Mouse (Mus musculus): Measurements from ENCODE around the gene Mt2. TPM values are rescaled to one million over a fixed set of nuclear protein-coding genes. Genes with fewer than 3 reads are reported as not detected.

The Mt2 gene
- polyA plus RNA-seq, 1 experiment from 2014 or later = 21.4 TPM

DNA sequence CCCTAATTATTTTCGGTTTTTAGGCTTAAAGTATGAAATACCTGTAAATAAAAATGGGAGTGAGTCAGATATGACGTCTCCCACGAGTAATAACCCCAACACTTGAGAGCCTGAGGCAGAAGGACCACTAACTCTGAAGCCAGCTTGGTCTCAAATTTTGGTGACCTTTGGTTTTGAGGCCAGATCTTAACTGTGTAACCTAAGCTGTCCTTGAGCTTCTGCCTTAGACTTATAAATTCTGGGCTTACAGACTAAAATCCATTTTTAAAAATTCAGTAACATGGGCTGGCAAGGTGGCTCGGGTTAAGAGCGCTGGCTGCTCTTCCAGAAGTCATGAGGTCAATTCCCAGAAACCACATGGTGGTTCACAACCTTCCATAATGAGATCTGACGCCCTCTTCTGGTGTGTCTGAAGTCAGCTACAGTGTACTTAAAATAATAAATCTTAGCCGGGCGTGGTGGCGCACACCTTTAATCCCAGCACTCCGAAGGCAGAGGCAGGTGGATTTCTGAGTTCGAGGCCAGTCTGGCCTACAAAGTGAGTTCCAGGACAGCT, 1.5 kb downstream of the Mt2 start:
- Histone ChIP-seq H3K9ac (no peak overlapping the region), H3K27me3 (peaks cover 82% of the 10 kb centered on the region), H3K4me1 (replicated peaks) (peaks cover 26% of the 10 kb centered on the region), H3K9me3 (no peaks in the 10 kb centered on the region), H3K27ac (replicated peaks) (no peak overlapping the region), H3K4me2 (no peak overlapping the region), H3K4me3 (no peak overlapping the region), H3K36me3 (no peaks in the 10 kb centered on the region)
- no peak for ATAC-seq (ENCODE audit: low FRiP score, low read depth)
- 49% methylated on average over 11 of the region's 11 CpGs for WGBS

DNA sequence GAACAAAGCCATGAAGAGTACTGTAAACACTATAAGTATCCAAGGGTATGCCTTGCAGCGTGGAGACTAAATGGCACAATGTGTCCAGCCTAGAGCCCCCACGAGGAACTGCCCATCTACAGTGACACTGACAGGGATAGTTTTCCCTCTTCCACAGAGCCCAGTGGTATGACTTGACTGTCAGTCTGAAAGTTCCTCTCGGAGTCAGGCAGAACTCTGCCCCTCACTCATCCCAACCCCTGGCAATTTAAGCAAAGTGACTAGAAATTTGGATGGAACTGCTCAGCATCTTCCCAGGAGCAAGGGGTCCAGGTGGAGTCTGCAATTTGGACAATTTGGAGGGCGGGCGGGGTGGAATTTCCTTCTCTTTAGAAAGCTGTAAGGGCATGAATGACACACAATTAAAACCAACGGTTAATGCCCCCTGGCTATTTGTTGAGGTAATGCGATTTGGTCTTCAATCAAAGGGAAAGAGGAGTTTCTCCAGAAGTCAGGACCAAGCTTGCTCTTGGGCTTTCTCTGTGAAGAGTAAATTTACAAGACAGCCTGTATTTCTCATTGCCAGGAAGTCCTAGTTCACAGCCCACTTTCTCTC, 2.3 kb downstream of the Mt2 start:
- Histone ChIP-seq H3K36me3 (no peaks in the 10 kb centered on the region), H3K4me2 (no peak overlapping the region), H3K9ac (no peak overlapping the region), H3K27me3 (peaks cover 84% of the 10 kb centered on the region), H3K4me3 (no peak overlapping the region), H3K4me1 (replicated peaks) (peaks cover 34% of the 10 kb centered on the region), H3K27ac (replicated peaks) (no peak overlapping the region), H3K9me3 (no peaks in the 10 kb centered on the region)
- WGBS = 25% methylated on average over 7 of the region's 7 CpGs
- ATAC-seq (ENCODE audit: low FRiP score, low read depth) = no peak

DNA sequence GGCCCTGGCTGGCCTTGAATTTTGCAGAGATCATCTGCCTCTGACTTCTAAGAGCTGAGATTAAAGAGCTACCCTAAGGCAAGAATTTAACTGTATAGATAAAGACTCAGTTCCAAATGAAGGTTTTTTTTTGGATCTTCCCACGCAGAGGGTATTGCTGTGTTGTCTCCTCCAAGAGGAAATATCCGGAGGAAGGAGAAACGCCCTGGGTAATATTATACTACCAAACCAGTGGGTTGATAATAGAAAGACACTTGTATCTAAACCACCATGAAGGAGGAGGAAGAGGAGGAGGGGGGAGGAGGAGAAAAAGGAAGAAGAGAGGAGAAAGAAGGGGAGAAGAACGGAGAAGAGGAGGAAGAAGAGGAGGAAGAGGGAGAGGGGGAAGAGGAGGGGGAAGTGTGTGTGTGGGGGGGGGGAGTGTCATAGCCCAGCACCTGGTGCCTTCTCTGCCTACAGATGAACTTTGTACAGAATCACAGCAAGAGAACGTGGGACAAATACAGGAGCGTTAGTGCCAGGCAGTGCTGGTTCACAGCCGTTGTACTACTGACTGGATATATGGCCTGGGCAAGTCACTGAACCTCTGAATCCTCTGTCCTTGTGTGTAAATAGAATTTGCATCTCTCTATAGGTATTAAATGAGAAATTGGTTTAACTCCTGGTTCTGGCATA, 5.4 kb downstream of the Mt2 start:
- Histone ChIP-seq H3K36me3 (no peaks in the 10 kb centered on the region), H3K9ac (no peak overlapping the region), H3K4me1 (replicated peaks) (peaks cover 26% of the 10 kb centered on the region), H3K4me3 (no peak overlapping the region), H3K27ac (replicated peaks) (no peak overlapping the region), H3K4me2 (no peak overlapping the region), H3K27me3 (peaks cover 88% of the 10 kb centered on the region), H3K9me3 (no peaks in the 10 kb centered on the region)
- WGBS = 74% methylated on average over 7 of the region's 7 CpGs
- no peak for ATAC-seq (ENCODE audit: low FRiP score, low read depth)

DNA sequence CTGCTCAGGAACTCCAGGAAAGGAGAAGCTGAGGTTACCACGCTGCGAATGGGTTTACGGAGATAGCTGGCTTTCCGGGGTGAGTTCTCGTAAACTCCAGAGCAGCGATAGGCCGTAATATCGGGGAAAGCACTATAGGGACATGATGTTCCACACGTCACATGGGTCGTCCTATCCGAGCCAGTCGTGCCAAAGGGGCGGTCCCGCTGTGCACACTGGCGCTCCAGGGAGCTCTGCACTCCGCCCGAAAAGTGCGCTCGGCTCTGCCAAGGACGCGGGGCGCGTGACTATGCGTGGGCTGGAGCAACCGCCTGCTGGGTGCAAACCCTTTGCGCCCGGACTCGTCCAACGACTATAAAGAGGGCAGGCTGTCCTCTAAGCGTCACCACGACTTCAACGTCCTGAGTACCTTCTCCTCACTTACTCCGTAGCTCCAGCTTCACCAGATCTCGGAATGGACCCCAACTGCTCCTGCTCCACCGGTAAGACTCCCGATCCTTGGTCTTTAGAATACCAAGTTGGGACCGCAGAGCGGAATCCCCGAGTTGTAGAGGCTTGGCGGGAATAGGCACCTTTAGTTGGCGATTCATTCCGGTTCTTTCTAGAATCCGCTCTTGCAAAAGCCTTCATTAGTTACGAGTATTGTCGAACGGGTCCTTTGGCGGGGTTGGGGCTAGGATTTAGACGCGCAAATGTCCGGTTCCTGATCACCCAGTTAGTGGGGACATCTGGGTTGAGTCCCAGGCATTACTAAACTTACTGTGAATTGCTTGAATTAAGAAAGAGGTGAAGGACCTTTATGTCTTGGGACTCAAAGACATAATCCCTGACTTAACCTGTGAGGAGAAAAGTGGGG, 6.6 kb downstream of the Mt2 start, which contains the start of gene Mt1:
Gene Mt1, plus strand, starts transcription at position 226 of the 856 bp plus-strand sequence.
- H3K4me3 ChIP-seq = peak within 1 kb of the TSS; percentile 45
- H3K4me1 ChIP-seq (replicated peaks) = peaks cover 26% of the 10 kb centered on the region
- peaks cover 90% of the 10 kb centered on the region for H3K27me3 ChIP-seq
- peak within 1 kb of the TSS; percentile 34 for H3K9ac ChIP-seq
- no peaks in the 10 kb centered on the region for H3K36me3 ChIP-seq
- no peaks in the 10 kb centered on the region for H3K9me3 ChIP-seq
- no peak within 1 kb of the TSS for H3K27ac ChIP-seq (replicated peaks)
- H3K4me2 ChIP-seq = peak within 1 kb of the TSS; percentile 96
- ATAC-seq (ENCODE audit: low FRiP score, low read depth) = peak; percentile 81
- under 1% methylated on average over 50 of the region's 50 CpGs for WGBS

DNA sequence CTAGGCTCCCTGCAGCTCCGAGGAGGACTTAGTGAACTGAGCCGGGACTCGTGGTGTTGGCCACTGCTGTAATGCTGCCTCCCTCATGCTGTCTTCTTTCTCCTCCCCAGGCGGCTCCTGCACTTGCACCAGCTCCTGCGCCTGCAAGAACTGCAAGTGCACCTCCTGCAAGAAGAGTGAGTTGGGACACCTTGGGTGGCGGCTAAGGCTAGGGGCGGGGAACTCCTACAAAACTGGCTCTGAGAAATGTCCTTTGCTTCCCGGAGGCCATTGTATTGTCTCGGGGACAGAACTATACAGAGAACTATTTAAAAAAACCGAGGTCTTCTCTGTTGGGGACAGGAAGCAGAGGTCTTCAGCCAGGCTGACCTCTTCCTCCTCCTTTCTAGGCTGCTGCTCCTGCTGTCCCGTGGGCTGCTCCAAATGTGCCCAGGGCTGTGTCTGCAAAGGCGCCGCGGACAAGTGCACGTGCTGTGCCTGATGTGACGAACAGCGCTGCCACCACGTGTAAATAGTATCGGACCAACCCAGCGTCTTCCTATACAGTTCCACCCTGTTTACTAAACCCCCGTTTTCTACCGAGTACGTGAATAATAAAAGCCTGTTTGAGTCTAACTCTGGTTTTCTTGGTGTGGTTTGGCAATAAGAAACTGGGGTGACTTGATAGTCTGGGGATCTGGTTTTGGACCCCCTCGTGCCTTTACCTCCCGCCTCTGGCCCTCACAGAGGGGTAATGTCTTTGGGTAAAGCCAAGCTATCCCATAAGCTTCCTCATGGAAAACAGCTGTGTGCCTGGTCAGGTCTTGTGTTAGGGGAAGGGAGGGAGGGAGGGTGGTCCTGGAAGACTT, 7.5 kb downstream of the Mt2 start:
- ATAC-seq (ENCODE audit: low FRiP score, low read depth) = no peak
- H3K9ac ChIP-seq = peak overlapping the region; percentile 34
- no peaks in the 10 kb centered on the region for H3K36me3 ChIP-seq
- peaks cover 26% of the 10 kb centered on the region for H3K4me1 ChIP-seq (replicated peaks)
- H3K9me3 ChIP-seq = no peaks in the 10 kb centered on the region
- 2% methylated on average over 25 of the region's 25 CpGs for WGBS
- peak overlapping the region; percentile 45 for H3K4me3 ChIP-seq
- H3K27me3 ChIP-seq = peaks cover 88% of the 10 kb centered on the region
- peak overlapping the region; percentile 96 for H3K4me2 ChIP-seq
- no peak overlapping the region for H3K27ac ChIP-seq (replicated peaks)

DNA sequence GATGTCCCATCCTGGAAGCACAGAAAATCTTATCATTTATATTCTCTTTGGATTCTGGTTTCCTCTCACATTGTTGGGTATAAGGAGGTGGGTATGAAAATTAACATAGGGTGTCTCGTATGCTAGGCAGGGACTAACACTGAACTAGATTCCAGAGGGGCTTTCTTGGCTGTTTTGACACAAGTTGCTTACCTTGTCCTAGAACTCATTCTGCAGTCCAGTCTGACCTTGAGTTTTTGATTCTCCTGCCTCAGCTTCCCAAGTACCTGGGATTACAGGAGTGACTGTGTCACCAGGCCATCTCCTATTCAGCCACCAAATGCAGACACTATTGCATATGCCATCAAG, 8.1 kb downstream of the Mt2 start:
- Histone ChIP-seq H3K9ac (no peak overlapping the region), H3K27ac (replicated peaks) (no peak overlapping the region), H3K36me3 (no peaks in the 10 kb centered on the region), H3K27me3 (peaks cover 86% of the 10 kb centered on the region), H3K4me2 (peak overlapping the region; percentile 96; the same call in 1 of the 2 replicates), H3K4me3 (no peak overlapping the region), H3K4me1 (replicated peaks) (peaks cover 26% of the 10 kb centered on the region), H3K9me3 (no peaks in the 10 kb centered on the region)
- ATAC-seq (ENCODE audit: low FRiP score, low read depth) = no peak
- 90% methylated on average over 1 of the region's 1 CpGs for WGBS

DNA sequence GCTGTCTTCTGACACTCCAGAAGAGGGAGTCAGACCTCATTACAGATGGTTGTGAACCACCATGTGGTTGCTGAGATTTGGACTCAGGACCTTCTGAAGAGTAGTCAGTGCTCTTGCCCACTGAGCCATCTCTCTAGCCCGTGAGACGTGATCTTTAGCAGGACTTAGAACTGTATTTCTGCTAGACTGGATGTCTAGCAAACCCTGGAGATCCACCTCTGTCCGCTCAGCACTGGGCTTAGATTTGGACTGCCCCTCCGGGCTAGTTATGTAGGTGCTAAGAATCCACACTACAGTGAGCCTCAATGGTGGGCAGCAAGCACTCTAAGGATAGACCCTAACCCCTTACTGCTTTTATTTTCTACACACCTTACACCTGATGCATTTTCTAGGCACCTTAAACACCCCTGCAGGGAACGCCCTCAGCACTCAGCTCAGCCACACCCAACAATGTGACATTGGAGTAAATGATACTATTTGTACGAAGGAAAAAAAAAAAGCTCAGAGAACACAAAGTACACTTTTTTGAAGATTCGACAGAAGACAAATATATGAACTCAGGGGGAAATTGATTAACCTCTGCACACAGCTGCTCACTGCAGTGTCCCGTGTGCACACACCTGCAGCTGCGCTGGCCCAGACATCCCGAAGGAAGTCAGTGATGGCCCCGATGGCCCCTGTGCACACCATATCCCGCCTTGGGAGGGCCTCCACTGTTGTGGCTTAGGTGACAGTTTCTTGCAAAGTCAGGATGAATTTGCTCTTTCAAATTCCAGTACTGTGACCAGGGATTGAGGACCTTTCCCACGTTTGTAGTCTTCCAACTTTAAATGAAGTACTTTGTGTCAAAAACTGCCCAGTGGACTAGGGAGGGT, 9.8 kb downstream of the Mt2 start:
- H3K4me1 ChIP-seq (replicated peaks) = peaks cover 36% of the 10 kb centered on the region
- WGBS = 67% methylated on average over 13 of the region's 13 CpGs
- H3K4me3 ChIP-seq = no peak overlapping the region
- ATAC-seq (ENCODE audit: low FRiP score, low read depth) = no peak
- H3K9ac ChIP-seq = no peak overlapping the region
- 0 out of 2 replicates have a peak overlapping the region, but pooled peaks have one; percentile 48 for H3K4me2 ChIP-seq
- H3K27me3 ChIP-seq = peaks cover 85% of the 10 kb centered on the region
- no peaks in the 10 kb centered on the region for H3K9me3 ChIP-seq
- H3K27ac ChIP-seq (replicated peaks) = no peak overlapping the region
- H3K36me3 ChIP-seq = no peaks in the 10 kb centered on the region

DNA sequence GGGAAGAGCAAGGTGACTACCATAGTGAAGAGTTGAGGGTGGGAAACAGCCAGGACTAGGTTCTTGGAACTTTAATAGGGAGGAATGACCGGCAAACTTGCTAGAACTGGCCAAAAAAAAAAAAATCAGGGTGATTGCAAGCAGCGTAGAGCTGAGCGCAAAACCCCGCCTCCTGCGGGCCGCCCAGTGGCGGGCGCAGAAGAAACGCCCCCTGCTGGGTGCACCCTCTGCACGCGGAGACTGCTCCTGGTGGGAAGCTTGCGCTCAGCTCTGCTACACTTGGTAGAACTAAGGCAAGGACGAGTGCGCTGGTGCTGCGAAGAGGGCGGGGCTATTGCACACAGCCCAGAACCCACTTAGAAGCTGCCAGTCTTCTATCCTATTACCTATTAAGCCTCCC, 10.7 kb downstream of the Mt2 start:
- peaks cover 39% of the 10 kb centered on the region for H3K4me1 ChIP-seq (replicated peaks)
- H3K4me2 ChIP-seq = peak overlapping the region; percentile 48
- 0% methylated on average over 16 of the region's 16 CpGs for WGBS
- H3K27ac ChIP-seq (replicated peaks) = no peak overlapping the region
- no peaks in the 10 kb centered on the region for H3K9me3 ChIP-seq
- peak; percentile 47; the same call in 1 of the 2 replicates for ATAC-seq (ENCODE audit: low FRiP score, low read depth)
- peaks cover 82% of the 10 kb centered on the region for H3K27me3 ChIP-seq
- H3K9ac ChIP-seq = no peak overlapping the region
- H3K36me3 ChIP-seq = no peaks in the 10 kb centered on the region
- H3K4me3 ChIP-seq = peak overlapping the region; percentile 23

DNA sequence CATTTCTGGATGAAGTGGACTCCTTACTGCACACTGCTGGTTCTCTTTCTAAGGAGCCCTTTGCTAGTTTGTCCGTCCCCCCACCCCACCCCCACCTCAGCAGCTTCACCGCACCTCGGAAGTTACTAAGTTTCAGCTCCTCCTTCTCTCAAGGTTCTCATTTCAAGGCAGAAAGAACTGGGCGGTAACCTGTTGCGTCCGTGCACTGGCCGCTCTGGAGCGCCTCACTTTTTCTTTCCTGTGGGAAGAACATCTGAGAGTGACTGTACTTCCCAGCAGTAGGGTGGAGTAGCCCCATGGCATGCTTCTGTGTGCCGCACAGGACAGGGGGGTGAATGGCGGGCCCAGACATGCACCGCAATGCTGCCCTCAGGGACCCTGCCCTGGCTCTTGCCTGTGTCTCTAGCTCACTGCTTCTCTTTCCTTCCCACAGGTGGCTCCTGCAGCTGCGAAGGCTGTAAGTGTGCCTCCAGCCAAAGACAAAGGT, 11.9 kb downstream of the Mt2 start:
- ATAC-seq (ENCODE audit: low FRiP score, low read depth) = no peak
- 31% methylated on average over 12 of the region's 12 CpGs for WGBS
- H3K27me3 ChIP-seq = peaks cover 73% of the 10 kb centered on the region

DNA sequence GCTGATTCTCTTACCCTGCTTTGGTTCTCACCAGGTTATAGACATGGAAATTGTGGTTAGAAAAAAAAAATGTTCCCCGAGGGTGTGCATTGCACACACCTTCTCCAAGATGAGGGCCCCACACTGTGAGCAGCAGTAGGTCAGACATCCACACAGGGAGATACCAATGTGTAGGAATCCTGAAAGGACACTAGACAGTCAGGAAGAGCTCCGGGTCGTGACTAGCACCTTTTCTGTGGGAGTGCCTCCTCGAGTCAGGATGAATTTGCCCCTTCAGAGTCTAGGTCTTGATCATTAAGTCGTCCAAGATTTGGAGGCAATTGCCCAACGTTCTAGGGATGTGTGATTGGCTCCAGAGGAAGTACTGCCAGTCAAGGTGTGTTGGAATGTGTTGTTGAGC, 13.3 kb downstream of the Mt2 start:
- H3K9me3 ChIP-seq = no peaks in the 10 kb centered on the region
- WGBS = 67% methylated on average over 6 of the region's 6 CpGs
- peaks cover 20% of the 10 kb centered on the region for H3K4me1 ChIP-seq (replicated peaks)
- no peak overlapping the region for H3K4me2 ChIP-seq
- no peak overlapping the region for H3K4me3 ChIP-seq
- no peaks in the 10 kb centered on the region for H3K36me3 ChIP-seq
- no peak overlapping the region for H3K27ac ChIP-seq (replicated peaks)
- peaks cover 62% of the 10 kb centered on the region for H3K27me3 ChIP-seq
- no peak overlapping the region for H3K9ac ChIP-seq
- no peak for ATAC-seq (ENCODE audit: low FRiP score, low read depth)

More for the DNA sequence above, 11.9 kb downstream of the Mt2 start:
- no peaks in the 10 kb centered on the region for H3K36me3 ChIP-seq
- H3K4me3 ChIP-seq = no peak overlapping the region
- no peak overlapping the region for H3K27ac ChIP-seq (replicated peaks)
- no peak overlapping the region for H3K4me2 ChIP-seq
- no peak overlapping the region for H3K9ac ChIP-seq
- H3K4me1 ChIP-seq (replicated peaks) = peaks cover 29% of the 10 kb centered on the region
- H3K9me3 ChIP-seq = no peaks in the 10 kb centered on the region

All from hindbrain, embryonic 15.5 days (tissue).